Mouse (Mus musculus) layer of hippocampus, adult 9-11 months (tissue): Measurements from ENCODE around the gene Ankrd23.

Experiments
- DNase-seq: peaks from one replicate; pipeline ENCODE4 v3.0.0; 2022

The Ankrd23 gene

DNA sequence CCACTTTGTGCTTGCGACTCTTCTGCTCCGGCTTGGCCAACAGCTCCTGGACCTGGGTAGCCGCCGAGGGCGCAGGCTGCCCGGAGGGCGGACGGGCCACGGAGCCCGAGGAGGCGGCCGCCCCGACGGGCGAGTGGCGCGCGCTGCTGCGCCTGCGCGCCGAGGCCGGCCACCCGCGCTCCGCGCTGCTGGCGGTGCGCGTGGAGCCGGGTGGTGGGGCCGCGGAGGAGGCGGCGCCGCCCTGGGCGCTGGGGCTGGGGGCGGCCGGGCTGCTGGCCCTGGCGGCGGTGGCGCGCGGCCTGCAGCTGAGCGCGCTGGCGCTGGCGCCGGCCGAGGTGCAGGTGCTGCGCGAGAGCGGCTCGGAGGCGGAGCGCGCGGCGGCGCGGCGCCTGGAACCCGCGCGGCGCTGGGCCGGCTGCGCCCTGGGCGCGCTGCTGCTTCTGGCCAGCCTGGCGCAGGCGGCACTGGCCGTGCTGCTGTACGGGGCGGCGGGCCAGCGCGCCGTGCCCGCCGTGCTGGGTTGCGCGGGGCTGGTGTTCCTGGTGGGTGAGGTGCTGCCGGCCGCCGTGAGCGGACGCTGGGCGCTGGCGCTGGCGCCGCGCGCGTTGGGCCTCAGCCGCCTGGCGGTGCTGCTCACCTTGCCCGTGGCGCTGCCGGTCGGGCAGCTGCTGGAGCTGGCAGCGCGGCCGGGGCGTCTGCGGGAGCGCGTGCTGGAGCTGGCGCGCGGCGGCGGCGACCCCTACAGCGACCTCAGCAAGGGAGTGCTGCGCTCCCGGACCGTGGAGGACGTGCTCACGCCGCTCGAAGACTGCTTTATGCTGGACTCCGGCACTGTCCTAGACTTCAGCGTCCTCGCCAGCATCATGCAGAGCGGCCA lies 24.4 kb downstream of the Ankrd23 start:
- peak; percentile 57 for DNase-seq

DNA sequence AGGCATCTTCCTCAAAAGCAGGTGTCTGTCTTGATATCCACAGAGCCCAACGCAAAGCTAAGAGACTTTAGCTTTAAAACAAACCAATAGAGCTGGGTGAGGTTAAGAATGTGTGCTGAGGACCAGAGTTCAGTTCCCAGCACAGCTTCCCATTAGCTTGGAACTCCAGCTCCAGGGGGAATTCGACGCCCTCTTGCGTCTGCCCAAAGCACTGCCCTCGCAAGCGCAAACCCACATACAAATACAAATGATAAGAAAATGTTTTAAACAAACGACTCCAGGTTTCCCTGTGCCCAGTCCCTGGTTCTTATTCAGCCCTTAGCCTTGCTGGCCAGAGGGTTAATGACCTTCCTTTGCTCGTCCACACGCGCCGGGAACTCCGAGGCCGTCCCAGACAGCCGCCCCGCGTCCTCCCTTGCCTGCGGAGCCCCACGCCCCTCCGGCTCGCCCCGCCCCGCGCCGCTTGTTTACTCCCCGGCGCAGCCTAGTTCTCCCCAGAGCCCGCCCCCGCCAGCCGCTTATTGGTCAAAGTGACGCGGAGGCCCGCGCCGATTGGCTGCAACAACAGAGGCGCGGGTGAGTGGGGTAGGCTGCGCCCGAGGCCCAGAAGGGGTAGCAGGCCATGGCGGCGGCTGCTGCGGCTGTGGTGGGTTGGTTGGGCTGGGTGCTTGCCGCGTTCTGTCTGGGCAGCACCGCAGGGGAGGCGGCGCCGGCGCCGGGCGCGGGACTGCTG lies 25.2 kb downstream of the Ankrd23 start, which contains the start of gene Cnnm3:
Gene Cnnm3 (plus strand): TSS at position 579 of the 733 bp plus-strand sequence.
- peak; percentile 98 for DNase-seq

DNA sequence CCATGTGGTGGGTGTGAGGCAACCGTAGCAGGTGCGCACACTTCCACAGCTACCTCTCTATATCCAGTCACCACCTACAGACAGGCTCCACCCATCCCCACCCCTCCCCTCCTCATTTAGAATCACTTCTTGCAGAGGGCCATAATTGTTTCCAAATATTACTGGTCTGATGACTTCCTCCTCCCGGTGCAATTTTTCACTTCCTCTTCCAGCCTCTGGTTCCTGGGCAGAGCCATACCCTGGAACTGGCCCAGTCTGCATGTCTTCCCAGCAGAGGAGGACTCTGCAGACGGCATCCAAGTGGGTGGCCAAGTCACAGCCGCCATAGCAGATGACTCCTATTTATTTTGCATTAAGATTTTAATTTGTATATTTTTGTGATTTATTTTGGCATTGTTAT lies 28.4 kb downstream of the Ankrd23 start:
- no peak for DNase-seq

GRCm38 (mm10) chr1:36501261-36501660 lies 35.4 kb downstream of the Ankrd23 start:
- no peak for DNase-seq

DNA sequence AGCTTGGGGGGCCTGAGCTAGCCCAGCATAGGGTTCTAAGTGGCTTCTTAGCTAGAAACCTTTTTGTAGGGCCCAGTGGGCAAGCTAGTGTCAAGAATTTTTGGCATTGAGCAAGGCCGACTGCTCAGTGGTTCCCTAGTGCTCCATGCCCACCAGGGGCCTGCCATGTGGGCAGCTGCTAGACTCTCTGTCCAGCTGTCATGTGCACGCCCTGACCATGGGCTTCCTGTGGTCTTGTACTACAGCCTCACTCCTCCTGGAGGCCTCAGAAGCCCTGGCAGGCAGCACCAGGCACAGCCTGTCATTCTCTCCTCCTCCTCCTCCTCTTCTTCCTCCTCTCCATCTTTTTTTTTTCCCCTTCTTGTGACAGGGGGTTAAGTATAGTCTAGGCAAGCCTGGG lies 39.4 kb downstream of the Ankrd23 start:
- no peak for DNase-seq

GRCm38 (mm10) chr1:36496719-36497118 lies 40.0 kb downstream of the Ankrd23 start:
- no peak for DNase-seq

DNA sequence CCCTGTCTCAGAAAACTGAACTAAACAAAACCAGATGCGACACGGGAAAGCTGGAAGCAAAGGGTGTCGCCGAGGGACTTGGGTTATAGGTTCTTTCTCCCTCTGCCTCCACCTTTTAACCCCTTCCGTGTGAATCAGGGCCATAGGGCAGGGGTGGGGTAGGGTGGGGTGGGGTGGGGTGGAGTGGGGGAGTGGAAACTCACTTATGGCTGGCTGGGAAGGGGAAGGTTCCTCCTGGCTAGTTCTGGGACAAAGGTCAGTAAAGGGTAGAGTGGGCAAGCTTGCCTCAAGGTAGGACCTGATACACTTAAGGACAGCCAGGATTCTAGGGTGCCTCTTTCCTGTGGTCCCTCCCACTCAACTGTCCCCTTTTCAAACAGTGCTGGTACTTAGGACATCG lies 43.4 kb downstream of the Ankrd23 start:
- DNase-seq: no peak

DNA sequence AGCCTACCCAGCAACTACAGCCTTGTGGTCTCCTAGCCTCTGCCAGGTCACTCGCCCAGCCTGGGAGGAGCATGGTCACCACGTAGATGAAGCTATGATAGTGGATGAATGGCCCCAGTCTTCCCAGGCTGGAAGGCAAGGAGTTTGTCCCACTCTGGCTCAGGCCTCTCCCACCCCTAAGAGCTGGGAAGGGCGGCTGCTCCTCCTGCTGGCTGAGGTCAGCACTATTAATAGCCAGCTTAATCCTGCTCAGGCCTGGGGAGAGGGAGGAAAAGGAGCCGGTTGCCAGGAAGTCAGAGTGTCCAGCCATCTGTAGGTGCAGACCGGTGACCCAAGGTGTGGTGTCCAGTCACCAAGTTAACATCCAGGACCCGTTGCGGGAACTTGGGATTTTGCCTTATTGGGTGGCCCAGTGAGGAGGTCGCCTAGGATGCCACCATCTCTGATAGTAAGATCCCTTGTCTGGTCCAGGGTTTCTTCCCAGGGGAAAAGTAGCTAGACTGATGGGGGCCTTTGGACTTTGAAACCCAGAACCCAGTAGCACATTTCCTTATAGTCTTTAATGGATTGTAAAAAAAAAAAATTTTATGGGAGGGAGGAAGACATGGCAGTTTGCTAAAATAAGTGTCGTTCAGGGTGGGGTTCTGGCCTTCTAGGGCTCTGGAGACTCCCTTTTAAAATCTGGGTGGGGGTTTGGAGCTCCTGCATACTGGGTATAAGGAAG lies 44.1 kb downstream of the Ankrd23 start:
- DNase-seq: no peak

- DNase-seq: no peak
These were observed 47.0 kb downstream of the Ankrd23 start for GRCm38 (mm10) chr1:36489661-36490060.

GRCm38 (mm10) chr1:36487111-36487510 lies 49.6 kb downstream of the Ankrd23 start:
- DNase-seq: no peak

DNA sequence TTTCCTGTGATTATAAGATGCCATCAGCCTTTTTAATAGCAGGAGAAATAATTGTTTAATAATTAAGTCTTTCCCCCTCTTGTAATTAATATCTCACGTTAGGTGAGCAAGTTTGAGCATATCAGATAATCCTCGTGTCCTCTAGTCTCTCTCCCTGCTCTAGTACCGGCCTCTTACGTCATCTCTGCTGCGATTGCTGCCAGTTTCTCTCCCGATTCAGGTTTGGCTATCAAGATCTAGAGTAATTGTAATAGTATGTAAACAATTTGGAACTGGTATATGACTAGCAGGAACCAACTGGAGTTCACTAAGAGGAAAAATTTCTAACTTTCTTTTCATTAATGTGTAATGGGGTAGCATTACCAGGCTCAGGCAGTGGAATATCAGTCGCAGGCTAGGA lies 51.6 kb downstream of the Ankrd23 start:
- DNase-seq: no peak

DNA sequence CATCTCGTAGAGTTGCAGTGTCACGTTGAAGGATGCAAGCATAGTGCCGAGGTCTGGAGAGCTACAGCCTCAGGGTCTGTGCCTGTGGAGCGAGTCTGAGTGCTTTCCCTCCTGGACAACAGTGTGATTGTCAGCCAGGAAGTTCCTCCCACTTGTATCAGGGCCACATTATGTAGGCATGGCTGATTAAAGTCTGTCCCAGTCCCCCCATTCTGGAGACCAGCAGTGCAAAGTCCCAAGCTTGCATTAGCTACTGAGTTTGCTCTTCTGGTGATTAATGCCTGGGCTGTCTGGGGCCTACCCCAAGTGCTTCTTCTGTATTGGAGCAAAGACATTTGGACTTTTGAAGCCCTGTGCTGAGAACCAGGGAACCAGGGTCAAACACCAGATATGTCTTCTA lies 52.9 kb downstream of the Ankrd23 start:
- no peak for DNase-seq
